8 mouse cellular contexts compared by ENCODE assay signal in the genomic region with DNA sequence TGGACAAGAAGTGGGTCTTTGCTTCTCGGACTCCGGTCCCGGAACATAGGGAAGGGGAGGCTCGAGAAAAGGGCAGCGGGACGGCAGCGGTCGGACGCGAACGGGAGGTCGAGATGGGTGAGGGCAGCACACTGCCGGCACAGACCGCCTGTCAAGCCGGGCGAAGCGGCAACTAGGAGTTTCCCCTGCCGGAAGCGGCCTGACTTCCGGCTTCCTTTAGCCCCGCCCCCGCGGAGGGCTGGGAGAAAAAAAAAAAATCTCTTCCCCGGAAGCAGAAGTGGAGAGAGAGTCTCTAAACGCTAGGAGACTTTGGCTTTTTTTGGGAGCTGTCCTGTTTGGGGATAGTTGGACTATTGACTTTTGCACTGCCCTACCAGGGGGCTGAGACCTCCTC. TPM values are rescaled to one million over a fixed set of nuclear protein-coding genes. Genes with fewer than 3 reads are reported as not detected.
DNase-seq lines count a peak whose midpoint lies in the region; ATAC-seq and TF ChIP-seq lines count a peak whose summit lies in the region.

Gene Mindy3, minus strand, starts transcription at position 209 of the 394 bp plus-strand sequence.

- ATAC-seq in activated CD4-positive, CD25-positive, alpha-beta regulatory T cell, adult 4 months: peak; percentile 81

- H3K4me3 ChIP-seq in cortical plate, adult 2 months (ENCODE audit: insufficient read depth, low read length): peak within 1 kb of the TSS; percentile 100
- H3K4me3 ChIP-seq in megakaryocyte, embryonic 14.5 days (replicated peaks): peak within 1 kb of the TSS; percentile 94

- TF ChIP-seq CTCF in cortical plate, adult 2 months (IDR thresholded peaks at IDR 0.05; ENCODE audit: extremely low read depth, insufficient read depth, low read length): no peak

- H3K27ac ChIP-seq in cortical plate, adult 2 months (ENCODE audit: insufficient read depth, low read length): 0 out of 2 replicates have a peak within 1 kb of the TSS, but pooled peaks have one; percentile 52

- DNase-seq in gastrocnemius, adult 8-10 months (ENCODE audit: low spot score in 2 of 2): peak; percentile 79 to 83
- DNase-seq in hindlimb bud, embryonic 11.5 days (ENCODE audit: extremely low spot score, low read depth, low spot score): peak; percentile 47
- DNase-seq in left cerebral cortex, adult 8-10 months (ENCODE audit: low spot score in 2 of 2): peak; percentile 75 to 82
- peak; percentile 92 to 94 for DNase-seq in right cerebral cortex, postnatal 10 days (ENCODE audit: low spot score in 2 of 2)
- DNase-seq in urinary bladder, postnatal 25 days (ENCODE audit: low spot score): peak; percentile 89

- peaks cover 4% of the 10 kb centered on the region for H3K36me3 ChIP-seq in megakaryocyte, embryonic 14.5 days (replicated peaks; ENCODE audit: low read length)

- H3K9me3 ChIP-seq in megakaryocyte, embryonic 14.5 days: no peaks in the 10 kb centered on the region

- no peaks in the 10 kb centered on the region for H3K27me3 ChIP-seq in megakaryocyte, embryonic 14.5 days (replicated peaks)

- peak; percentile 87 for TF ChIP-seq POLR2A in cortical plate, adult 2 months (IDR thresholded peaks at IDR 0.05; ENCODE audit: extremely low read depth, insufficient read depth, low read length)

- H3K4me1 ChIP-seq in cortical plate, adult 2 months (ENCODE audit: control insufficient read depth, insufficient read depth, low read length): no peaks in the 10 kb centered on the region
- peaks cover 38% of the 10 kb centered on the region for H3K4me1 ChIP-seq in megakaryocyte, embryonic 14.5 days

RNA-seq across cellular contexts. Expression of gene Mindy3, which starts in this region (rescaled TPM):
- polyA plus RNA-seq in activated CD4-positive, CD25-positive, alpha-beta regulatory T cell, adult 4 months (2017; shearing (Covaris generic)): 10 to 100 TPM; 37.0 to 41.9 TPM
- polyA plus RNA-seq in cortical plate, adult 2 months (2012; rRNA removed): 54.7 and 54.8 TPM in 2 replicates
- 10 to 100 TPM in 1 of 4 experiments, 1 to 10 TPM in 3; 7.8 to 12.2 (median 8.3) TPM for total RNA-seq in gastrocnemius, adult 8-10 months (2022)
- 10 to 100 TPM; 49.8 to 64.0 (median 53.7) TPM for total RNA-seq in left cerebral cortex, adult 8-10 months (2022)
- 46.0 and 53.5 TPM in 2 replicates for polyA plus RNA-seq in megakaryocyte, embryonic 14.5 days (2012; ENCODE audit: insufficient read depth, low replicate concordance)

Comparison
In these comparisons a context has a peak if more than half of its experiments do, and no peak if none do; other contexts are left out.
1. Peak in every context shown above with its lines: DNase-seq, ATAC-seq, H3K4me3 ChIP-seq and H3K27ac ChIP-seq.